Mouse (Mus musculus): ENCODE data around the gene Lins1. TPM values are rescaled to one million over a fixed set of nuclear protein-coding genes. Genes with fewer than 3 reads are reported as not detected.

The Lins1 gene
- polyA plus RNA-seq (2014; fragmentation: Illumina TruSeq; extraction: RNeasy Lipid Tissue Mini Kit (QIAGEN cat#74804); ENCODE audit: low read depth, low replicate concordance), result 14.3 TPM

GRCm38 (mm10) chr7:66689620-66690360, at the start of gene Lins1:
Gene Lins1, plus strand, starts transcription at chr7:66689889.

DNA sequence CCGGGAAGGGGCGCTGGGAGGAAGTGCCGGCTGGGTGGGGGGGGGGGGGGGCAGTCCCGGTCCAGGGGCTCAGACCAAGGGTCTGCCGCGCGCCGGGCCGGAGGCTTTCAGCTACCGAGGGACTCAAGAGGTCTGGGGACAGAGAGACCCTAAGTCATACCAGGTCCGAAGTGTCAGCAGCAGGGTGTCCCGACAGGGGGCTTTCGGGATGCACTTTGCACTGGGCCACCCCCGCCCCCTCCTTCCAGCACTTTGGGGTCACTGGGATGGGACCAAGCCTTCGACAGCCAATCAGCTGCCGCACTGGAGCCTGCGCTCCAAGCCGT, 432 bp upstream of the Lins1 start, which contains the start of gene Asb7:
Gene Asb7, minus strand, starts transcription at position 303 of the 326 bp plus-strand sequence.

GRCm38 (mm10) chr7:66743377-66743781, 53.7 kb downstream of the Lins1 start, which contains the start of gene Cers3:
Gene Cers3, plus strand, starts transcription at chr7:66743504.

Other genes starting within 250 kb of the Lins1 start
- 11.6 TPM for gene Asb7, start 293 bp upstream of the Lins1 start, polyA plus RNA-seq (2014; fragmentation: Illumina TruSeq; extraction: RNeasy Lipid Tissue Mini Kit (QIAGEN cat#74804); ENCODE audit: low read depth, low replicate concordance)
- gene Cers3, start 53.6 kb downstream of the Lins1 start, polyA plus RNA-seq (2014; fragmentation: Illumina TruSeq; extraction: RNeasy Lipid Tissue Mini Kit (QIAGEN cat#74804); ENCODE audit: low read depth, low replicate concordance), result 1.5 TPM
- gene Adamts17, start 149.8 kb downstream of the Lins1 start, polyA plus RNA-seq (2014; fragmentation: Illumina TruSeq; extraction: RNeasy Lipid Tissue Mini Kit (QIAGEN cat#74804); ENCODE audit: low read depth, low replicate concordance), result 0.76 TPM

All from adipose tissue, adult 10 weeks (tissue).